Mouse (Mus musculus): ENCODE results near the gene Zfp219. TPM values are rescaled to one million over a fixed set of nuclear protein-coding genes. Genes with fewer than 3 reads are reported as not detected.

Zfp219 gene
- polyA plus RNA-seq, 1 experiment from 2014 or later = 9.0 TPM

DNA sequence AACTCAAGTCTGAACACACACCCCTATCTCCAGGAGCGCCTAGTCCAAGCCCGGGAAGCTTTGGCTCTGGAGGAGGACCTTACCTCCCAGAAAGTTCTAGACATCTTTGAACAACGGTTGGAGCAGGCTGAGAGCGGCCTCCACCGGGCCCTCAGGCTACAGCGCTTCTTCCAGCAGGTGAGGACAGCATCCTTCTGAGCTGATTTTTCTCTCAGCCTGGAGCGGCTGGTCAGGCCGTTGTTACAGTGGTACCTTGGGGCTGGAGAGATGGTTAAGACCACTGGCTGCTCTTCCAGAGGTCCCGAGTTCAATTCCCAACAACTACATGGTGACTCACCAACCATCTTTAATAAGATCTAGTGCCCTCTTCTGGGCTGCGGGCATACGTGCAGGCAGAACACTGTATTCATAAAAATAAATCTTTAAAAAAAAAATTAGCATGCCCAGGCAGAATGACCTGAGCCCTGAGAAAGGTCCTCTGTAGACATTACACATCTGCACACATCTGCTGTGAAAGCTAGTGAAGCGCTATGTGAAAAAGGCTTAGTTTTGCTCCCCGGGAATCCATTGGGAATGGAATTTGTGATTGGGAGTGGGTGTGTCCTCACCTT is 24.2 kb downstream of the Zfp219 start:
- 80% methylated on average over 13 of the region's 13 CpGs for WGBS (ENCODE audit: insufficient replicate concordance)
- H3K36me3 ChIP-seq (replicated peaks) = peaks cover 72% of the 10 kb centered on the region

GRCm38 (mm10) chr14:51995219-51995871 is 25.2 kb downstream of the Zfp219 start:
- no peak overlapping the region for H3K4me2 ChIP-seq
- no peaks in the 10 kb centered on the region for H3K27me3 ChIP-seq
- no peak overlapping the region for H3K27ac ChIP-seq (replicated peaks)
- H3K4me3 ChIP-seq (replicated peaks) = no peak overlapping the region
- peaks cover 9% of the 10 kb centered on the region for H3K4me1 ChIP-seq (replicated peaks)
- H3K9ac ChIP-seq = no peak overlapping the region
- H3K9me3 ChIP-seq (replicated peaks) = no peaks in the 10 kb centered on the region
- 38% methylated on average over 12 of the region's 12 CpGs for WGBS (ENCODE audit: insufficient replicate concordance)
- peaks cover 75% of the 10 kb centered on the region for H3K36me3 ChIP-seq (replicated peaks)
- ATAC-seq (ENCODE audit: insufficient read depth) = no peak

More for the DNA sequence above, 24.2 kb downstream of the Zfp219 start:
- no peak overlapping the region for H3K4me3 ChIP-seq (replicated peaks)
- H3K4me2 ChIP-seq = no peak overlapping the region
- peaks cover 9% of the 10 kb centered on the region for H3K4me1 ChIP-seq (replicated peaks)
- ATAC-seq (ENCODE audit: insufficient read depth) = no peak
- H3K27ac ChIP-seq (replicated peaks) = no peak overlapping the region
- no peak overlapping the region for H3K9ac ChIP-seq
- no peaks in the 10 kb centered on the region for H3K9me3 ChIP-seq (replicated peaks)
- H3K27me3 ChIP-seq = no peaks in the 10 kb centered on the region

GRCm38 (mm10) chr14:51994453-51994852 is 26.1 kb downstream of the Zfp219 start:
- WGBS (ENCODE audit: insufficient replicate concordance) = 65% methylated on average over 4 of the region's 4 CpGs
- ATAC-seq (ENCODE audit: insufficient read depth) = no peak
- no peak overlapping the region for H3K27ac ChIP-seq (replicated peaks)
- peaks cover 9% of the 10 kb centered on the region for H3K4me1 ChIP-seq (replicated peaks)
- H3K4me3 ChIP-seq (replicated peaks) = no peak overlapping the region
- no peak overlapping the region for H3K9ac ChIP-seq
- no peak overlapping the region for H3K4me2 ChIP-seq
- H3K36me3 ChIP-seq (replicated peaks) = peaks cover 74% of the 10 kb centered on the region
- no peaks in the 10 kb centered on the region for H3K27me3 ChIP-seq
- H3K9me3 ChIP-seq (replicated peaks) = no peaks in the 10 kb centered on the region

GRCm38 (mm10) chr14:51989461-51989970 is 31.0 kb downstream of the Zfp219 start:
- Histone ChIP-seq H3K4me3 (replicated peaks) (no peak overlapping the region), H3K4me1 (replicated peaks) (peaks cover 43% of the 10 kb centered on the region), H3K27me3 (no peaks in the 10 kb centered on the region), H3K36me3 (replicated peaks) (peaks cover 52% of the 10 kb centered on the region), H3K9me3 (replicated peaks) (no peaks in the 10 kb centered on the region), H3K27ac (replicated peaks) (no peak overlapping the region), H3K4me2 (peak overlapping the region; percentile 20; the same call in 1 of the 2 replicates), H3K9ac (no peak overlapping the region)
- WGBS (ENCODE audit: insufficient replicate concordance) = 37% methylated on average over 12 of the region's 12 CpGs
- no peak for ATAC-seq (ENCODE audit: insufficient read depth)

GRCm38 (mm10) chr14:51988731-51989130 is 31.8 kb downstream of the Zfp219 start:
- Histone ChIP-seq H3K9ac (no peak overlapping the region), H3K9me3 (replicated peaks) (no peaks in the 10 kb centered on the region), H3K4me2 (no peak overlapping the region), H3K4me1 (replicated peaks) (peaks cover 50% of the 10 kb centered on the region), H3K36me3 (replicated peaks) (peaks cover 46% of the 10 kb centered on the region), H3K27ac (replicated peaks) (no peak overlapping the region), H3K27me3 (peaks cover under 1% of the 10 kb centered on the region; the same call in 1 of the 2 replicates), H3K4me3 (replicated peaks) (no peak overlapping the region)
- 74% methylated on average over 12 of the region's 12 CpGs for WGBS (ENCODE audit: insufficient replicate concordance)
- no peak for ATAC-seq (ENCODE audit: insufficient read depth)

DNA sequence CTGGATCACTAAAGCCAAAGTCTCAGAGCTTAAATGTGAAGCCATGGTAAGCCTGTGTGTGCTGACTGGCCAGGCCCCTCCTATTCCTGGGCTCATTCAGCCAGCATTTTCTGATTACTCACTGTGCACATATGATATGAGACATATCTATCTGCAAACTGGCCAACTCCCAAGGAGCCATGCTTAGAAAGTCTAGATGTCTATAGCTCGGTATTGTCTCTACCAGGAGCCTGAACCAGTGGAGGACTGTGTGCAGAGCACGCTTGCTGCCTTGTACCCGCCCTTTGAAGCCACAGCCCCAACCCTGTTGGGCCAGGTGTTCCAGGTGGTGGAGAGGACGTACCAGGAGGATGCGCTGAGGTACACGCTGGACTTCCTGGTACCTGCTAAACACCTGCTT is 33.4 kb downstream of the Zfp219 start:
- Histone ChIP-seq H3K4me1 (replicated peaks) (peaks cover 54% of the 10 kb centered on the region), H3K27ac (replicated peaks) (peak overlapping the region; percentile 81), H3K36me3 (replicated peaks) (peaks cover 40% of the 10 kb centered on the region), H3K9ac (no peak overlapping the region), H3K4me2 (peak overlapping the region; percentile 99), H3K27me3 (peaks cover 10% of the 10 kb centered on the region; the same call in 1 of the 2 replicates), H3K9me3 (replicated peaks) (no peaks in the 10 kb centered on the region), H3K4me3 (replicated peaks) (no peak overlapping the region)
- 50% methylated on average over 6 of the region's 6 CpGs for WGBS (ENCODE audit: insufficient replicate concordance)
- ATAC-seq (ENCODE audit: insufficient read depth) = peak; percentile 61

- Histone ChIP-seq H3K36me3 (replicated peaks) (peaks cover 29% of the 10 kb centered on the region), H3K4me1 (replicated peaks) (peaks cover 54% of the 10 kb centered on the region), H3K27me3 (peaks cover 13% of the 10 kb centered on the region; the same call in 1 of the 2 replicates), H3K4me3 (replicated peaks) (peak overlapping the region; percentile 70), H3K9ac (peak overlapping the region; percentile 70), H3K27ac (replicated peaks) (peak overlapping the region; percentile 81), H3K9me3 (replicated peaks) (no peaks in the 10 kb centered on the region), H3K4me2 (peak overlapping the region; percentile 99)
- ATAC-seq (ENCODE audit: insufficient read depth) = peak; percentile 58
- 4% methylated on average over 7 of the region's 7 CpGs for WGBS (ENCODE audit: insufficient replicate concordance)
These were observed 34.4 kb downstream of the Zfp219 start for GRCm38 (mm10) chr14:51986153-51986505.

DNA sequence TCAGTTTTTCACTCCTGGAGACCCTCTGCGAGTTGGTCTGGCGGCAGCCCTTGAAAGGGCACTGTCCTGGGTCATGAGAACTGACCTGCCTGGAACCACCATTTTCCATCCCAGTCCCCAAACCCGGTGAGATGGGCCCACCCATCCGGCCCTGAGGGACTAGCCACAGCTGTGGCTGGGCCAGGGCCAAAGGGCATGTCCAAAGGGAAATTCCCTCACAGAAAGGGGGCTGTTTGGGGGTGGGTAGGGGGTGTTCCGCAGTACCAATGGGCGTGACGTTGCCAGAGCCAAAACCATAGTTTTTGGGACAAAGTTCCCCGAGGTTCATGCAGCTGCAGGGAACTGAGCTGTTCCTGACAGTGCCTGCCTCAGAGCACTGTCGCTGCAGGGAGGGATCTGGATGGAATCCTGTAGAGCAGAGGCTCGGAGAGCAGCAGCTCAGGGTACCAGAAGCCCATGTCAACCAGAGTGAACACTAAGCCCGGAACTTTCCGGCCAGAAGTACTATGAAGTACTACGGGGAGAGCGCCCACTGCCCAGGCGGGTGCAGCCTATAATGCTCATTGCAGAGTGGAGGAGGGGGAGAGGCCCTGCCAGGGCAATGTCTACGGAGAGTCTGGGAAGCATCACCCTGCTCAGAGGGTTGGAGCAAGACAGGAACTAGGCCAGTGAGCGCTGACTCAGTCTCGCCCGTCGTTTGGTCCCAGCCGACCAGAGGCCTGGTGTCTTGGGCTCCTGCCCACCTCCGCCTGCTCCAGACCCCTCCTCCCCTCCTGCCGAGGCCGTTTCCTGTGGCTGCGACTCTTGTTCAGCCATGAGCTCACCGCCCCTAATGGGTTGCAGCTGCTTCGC is 35.0 kb downstream of the Zfp219 start:
- peaks cover 17% of the 10 kb centered on the region; the same call in 1 of the 2 replicates for H3K27me3 ChIP-seq
- H3K27ac ChIP-seq (replicated peaks) = peak overlapping the region; percentile 81
- peaks cover 24% of the 10 kb centered on the region for H3K36me3 ChIP-seq (replicated peaks)
- no peaks in the 10 kb centered on the region for H3K9me3 ChIP-seq (replicated peaks)
- peak; percentile 45 for ATAC-seq (ENCODE audit: insufficient read depth)
- peak overlapping the region; percentile 99 for H3K4me2 ChIP-seq
- WGBS (ENCODE audit: insufficient replicate concordance) = 2% methylated on average over 27 of the region's 27 CpGs
- H3K9ac ChIP-seq = peak overlapping the region; percentile 70
- H3K4me1 ChIP-seq (replicated peaks) = peaks cover 54% of the 10 kb centered on the region
- peak overlapping the region; percentile 70 for H3K4me3 ChIP-seq (replicated peaks)

DNA sequence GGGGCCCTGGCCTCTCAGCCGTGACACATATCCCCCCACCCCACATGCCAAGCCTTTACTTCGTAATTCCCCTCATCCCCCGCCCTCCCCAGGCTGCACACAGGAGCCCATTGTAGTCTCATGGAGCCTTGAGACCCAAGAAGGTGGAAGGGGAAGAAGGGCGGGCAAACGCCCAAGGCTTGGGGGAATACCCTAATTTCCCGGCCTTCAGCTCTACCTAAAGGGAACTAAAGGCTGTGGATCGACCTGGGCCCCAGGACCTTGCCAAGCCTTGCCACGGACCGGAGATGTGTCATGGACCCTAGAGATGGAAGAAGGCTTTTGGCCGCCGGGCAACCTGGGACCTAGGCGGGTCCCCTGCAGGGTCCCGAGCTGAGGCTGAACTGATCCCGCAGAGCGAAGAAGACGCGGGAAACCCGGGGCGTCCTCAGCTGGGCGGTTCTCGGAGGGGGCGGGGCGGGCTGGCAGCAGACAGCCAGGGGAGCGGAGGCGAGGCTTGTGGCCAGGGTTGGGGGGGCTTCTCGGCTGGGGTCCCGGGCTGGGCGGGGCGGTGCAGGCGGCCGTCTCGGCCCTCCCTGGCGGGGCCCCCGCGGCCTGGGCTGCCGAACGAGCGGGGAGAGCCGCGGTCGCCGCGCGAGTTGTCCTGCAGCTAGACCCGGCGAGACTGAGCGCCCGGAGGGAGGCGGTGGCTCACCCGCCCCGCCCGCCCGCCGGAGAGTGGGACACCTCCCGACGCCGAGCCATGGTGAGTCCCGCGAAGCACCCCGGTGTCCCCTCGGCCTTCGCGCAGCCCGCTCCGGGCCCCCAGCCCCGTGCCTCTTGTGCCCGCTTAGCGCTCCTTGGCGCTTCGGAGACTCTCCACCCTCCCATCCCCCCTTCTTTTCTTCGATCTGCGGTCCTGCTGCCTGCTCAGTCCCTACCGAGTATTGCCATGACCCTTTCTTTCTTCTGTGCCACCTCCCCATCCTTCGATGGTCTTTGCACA is 36.0 kb downstream of the Zfp219 start, which contains the start of gene Arhgef40:
Gene Arhgef40 (plus strand): TSS at position 473 of the 985 bp plus-strand sequence.
- Histone ChIP-seq H3K4me2 (peak within 1 kb of the TSS; percentile 99), H3K27me3 (peaks cover 17% of the 10 kb centered on the region; the same call in 1 of the 2 replicates), H3K9me3 (replicated peaks) (no peaks in the 10 kb centered on the region), H3K27ac (replicated peaks) (peak within 1 kb of the TSS; percentile 81), H3K4me1 (replicated peaks) (peaks cover 54% of the 10 kb centered on the region), H3K36me3 (replicated peaks) (peaks cover 15% of the 10 kb centered on the region), H3K4me3 (replicated peaks) (peak within 1 kb of the TSS; percentile 70), H3K9ac (peak within 1 kb of the TSS; percentile 70)
- ATAC-seq (ENCODE audit: insufficient read depth) = peak; percentile 61
- WGBS (ENCODE audit: insufficient replicate concordance) = under 1% methylated on average over 63 of the region's 74 CpGs

DNA sequence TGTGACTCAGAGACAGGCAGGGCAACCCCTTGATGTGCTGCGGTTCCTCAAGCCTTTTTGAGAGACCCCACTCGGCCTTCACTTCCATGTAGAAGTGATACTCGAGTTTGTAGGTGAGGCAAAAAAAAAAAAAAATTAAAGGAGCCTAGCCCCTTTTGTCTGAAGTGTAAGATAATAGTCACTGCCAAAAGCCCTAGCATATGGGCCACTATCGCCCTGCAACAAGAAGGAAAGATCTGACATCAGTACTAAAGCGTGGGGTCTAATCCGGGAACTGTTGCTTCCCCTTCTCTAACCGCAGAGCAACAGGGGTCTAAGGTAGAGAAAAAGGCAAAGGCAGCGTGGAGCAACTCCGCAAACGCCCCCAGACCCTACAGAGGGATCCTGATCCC is 36.7 kb downstream of the Zfp219 start:
- peaks cover 47% of the 10 kb centered on the region for H3K4me1 ChIP-seq (replicated peaks)
- H3K9me3 ChIP-seq (replicated peaks) = no peaks in the 10 kb centered on the region
- H3K4me3 ChIP-seq (replicated peaks) = peak overlapping the region; percentile 70
- peaks cover 17% of the 10 kb centered on the region; the same call in 1 of the 2 replicates for H3K27me3 ChIP-seq
- 7% methylated on average over 10 of the region's 10 CpGs for WGBS (ENCODE audit: insufficient replicate concordance)
- H3K4me2 ChIP-seq = peak overlapping the region; percentile 99
- H3K9ac ChIP-seq = peak overlapping the region; percentile 70; the same call in 1 of the 2 replicates
- no peak for ATAC-seq (ENCODE audit: insufficient read depth)
- H3K27ac ChIP-seq (replicated peaks) = no peak overlapping the region
- H3K36me3 ChIP-seq (replicated peaks) = peaks cover 9% of the 10 kb centered on the region; the same call in 1 of the 2 replicates
